Mouse (Mus musculus) limb, embryonic 12.5 days (tissue): ENCODE measurements around the gene Cfap73. TPM values are rescaled to one million over a fixed set of nuclear protein-coding genes. Genes with fewer than 3 reads are reported as not detected.

Experiments used
- ATAC-seq: fragments of 200-750 bp; cut with Nextera tagmentation; 2 replicates; pipeline ENCODE4 v1.8.0; 2017; ENCODE audit warnings: low read depth, moderate TSS enrichment; ENCODE audit not compliant: insufficient number of reproducible peaks, insufficient read depth, low FRiP score, low TSS enrichment
- H3K27ac ChIP-seq: fragments of 300-500 bp; sonication (generic); 2 replicates; pipeline ENCODE4 v1.5.1; 2016; ENCODE audit warnings: mild to moderate bottlenecking, moderate library complexity
- H3K27me3 ChIP-seq: fragments of 300-500 bp; sonication (generic); 2 replicates; pipeline ENCODE4 v1.6.1; 2016; ENCODE audit warnings: mild to moderate bottlenecking, moderate library complexity
- H3K36me3 ChIP-seq: fragments of 300-500 bp; sonication (generic); 2 replicates; pipeline ENCODE4 v1.6.1; 2016; ENCODE audit warnings: mild to moderate bottlenecking, moderate library complexity
- H3K4me1 ChIP-seq: fragments of 300-500 bp; sonication (generic); replicated peaks from 2 replicates; pipeline ENCODE4 v1.6.1; 2016
- H3K4me2 ChIP-seq: fragments of 300-500 bp; sonication (generic); 2 replicates; pipeline ENCODE4 v1.6.1; 2016; ENCODE audit warnings: mild to moderate bottlenecking, moderate library complexity
- H3K4me3 ChIP-seq: fragments of 300-500 bp; sonication (generic); replicated peaks from 2 replicates; pipeline ENCODE4 v1.5.1; 2016; ENCODE audit warnings: mild to moderate bottlenecking
- H3K9ac ChIP-seq: fragments of 300-500 bp; sonication (generic); replicated peaks from 2 replicates; pipeline ENCODE4 v1.6.1; 2016; ENCODE audit warnings: mild to moderate bottlenecking, moderate library complexity
- H3K9me3 ChIP-seq: fragments of 300-500 bp; sonication (generic); 2 replicates; pipeline ENCODE4 v1.6.1; 2016; ENCODE audit warnings: mild to moderate bottlenecking, moderate library complexity
- WGBS: fragments of 180-500 bp; shearing (Covaris S2); methylation state at CpG from one replicate; pipeline ENCODE4 v1.1.7; 2016; 5-methylcytosine and 5-hydroxymethylcytosine counted together
- polyA plus RNA-seq: library from polyadenylated mRNA; unstranded; fragments of >200 nt; fragmentation: Nextera tagmentation; extraction: Ambion mirVana; gene quantifications from 2 replicates; pipeline ENCODE4 v1.2.1, GENCODE M21; 2016

The Cfap73 gene
- polyA plus RNA-seq, 1 experiment from 2014 or later = not detected

GRCm38 (mm10) chr5:120611416-120611815 is 22.6 kb downstream of the Cfap73 start:
- 60% methylated on average over 8 of the region's 8 CpGs for WGBS
- Histone ChIP-seq H3K4me3 (peak overlapping the region; percentile 60), H3K4me1 (peaks cover 16% of the 10 kb centered on the region)

DNA sequence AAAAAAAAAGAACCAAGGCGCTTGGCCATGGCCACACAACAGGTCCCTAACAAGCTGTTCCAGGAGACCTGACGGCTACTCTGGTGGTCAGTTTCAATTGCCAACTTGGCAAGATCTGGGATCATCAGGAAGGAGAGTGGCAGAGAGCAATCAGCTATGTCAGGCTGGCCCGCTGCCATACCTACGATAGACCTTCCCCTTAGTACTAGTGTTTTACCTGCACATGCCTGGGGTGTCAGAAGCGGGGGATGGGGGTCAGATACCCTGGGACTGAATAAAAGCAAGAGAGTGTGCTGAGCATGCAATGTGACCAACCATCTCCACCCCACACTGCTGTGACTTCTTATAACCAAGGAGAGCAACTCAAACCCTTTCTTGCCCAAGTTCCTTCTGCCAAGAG is 23.1 kb downstream of the Cfap73 start:
- Histone ChIP-seq H3K36me3 (peaks cover 37% of the 10 kb centered on the region), H3K4me2 (peak overlapping the region; percentile 79), H3K9ac (peak overlapping the region; percentile 58), H3K27ac (no peak overlapping the region), H3K27me3 (no peaks in the 10 kb centered on the region), H3K9me3 (peaks cover 5% of the 10 kb centered on the region; the same call in 1 of the 2 replicates), H3K4me1 (peaks cover 16% of the 10 kb centered on the region), H3K4me3 (no peak overlapping the region)
- 93% methylated on average over 5 of the region's 5 CpGs for WGBS
- ATAC-seq = no peak

More at GRCm38 (mm10) chr5:120611416-120611815, 22.6 kb downstream of the Cfap73 start:
- Histone ChIP-seq H3K27ac (no peak overlapping the region), H3K27me3 (no peaks in the 10 kb centered on the region), H3K9me3 (peaks cover 8% of the 10 kb centered on the region; the same call in 1 of the 2 replicates), H3K4me2 (peak overlapping the region; percentile 79), H3K9ac (peak overlapping the region; percentile 58), H3K36me3 (peaks cover 40% of the 10 kb centered on the region)
- ATAC-seq = no peak

GRCm38 (mm10) chr5:120609246-120609775 is 24.7 kb downstream of the Cfap73 start:
- Histone ChIP-seq H3K36me3 (peaks cover 24% of the 10 kb centered on the region), H3K4me1 (peaks cover 20% of the 10 kb centered on the region), H3K4me3 (no peak overlapping the region), H3K27ac (no peak overlapping the region), H3K27me3 (no peaks in the 10 kb centered on the region), H3K9ac (no peak overlapping the region), H3K4me2 (no peak overlapping the region), H3K9me3 (no peaks in the 10 kb centered on the region)
- WGBS = 86% methylated on average over 16 of the region's 16 CpGs
- ATAC-seq = no peak

- H3K36me3 ChIP-seq = peaks cover 24% of the 10 kb centered on the region
- no peaks in the 10 kb centered on the region for H3K9me3 ChIP-seq
- H3K4me3 ChIP-seq = no peak overlapping the region
- no peak overlapping the region for H3K27ac ChIP-seq
- no peak overlapping the region for H3K4me2 ChIP-seq
- H3K4me1 ChIP-seq = peaks cover 14% of the 10 kb centered on the region
- no peak overlapping the region for H3K9ac ChIP-seq
- no peaks in the 10 kb centered on the region for H3K27me3 ChIP-seq
- no peak for ATAC-seq
- 78% methylated on average over 3 of the region's 3 CpGs for WGBS
These were observed 26.7 kb downstream of the Cfap73 start for GRCm38 (mm10) chr5:120607335-120607734.

- H3K4me2 ChIP-seq = no peak overlapping the region
- H3K36me3 ChIP-seq = peaks cover 24% of the 10 kb centered on the region
- H3K4me3 ChIP-seq = no peak overlapping the region
- no peaks in the 10 kb centered on the region for H3K27me3 ChIP-seq
- H3K9me3 ChIP-seq = no peaks in the 10 kb centered on the region
- H3K9ac ChIP-seq = no peak overlapping the region
- H3K27ac ChIP-seq = no peak overlapping the region
- 64% methylated on average over 25 of the region's 25 CpGs for WGBS
- no peak for ATAC-seq
- peaks cover 14% of the 10 kb centered on the region for H3K4me1 ChIP-seq
These were observed 27.3 kb downstream of the Cfap73 start for GRCm38 (mm10) chr5:120606590-120607200.

- H3K27ac ChIP-seq = no peak overlapping the region
- peak overlapping the region; percentile 35 for H3K4me3 ChIP-seq
- 1% methylated on average over 7 of the region's 8 CpGs for WGBS
- 0 out of 2 replicates have a peak, but pooled peaks cover 5% of the 10 kb centered on the region for H3K4me1 ChIP-seq
- peak overlapping the region; percentile 67 for H3K4me2 ChIP-seq
- peak; percentile 54; the same call in 1 of the 2 replicates for ATAC-seq
- no peaks in the 10 kb centered on the region for H3K9me3 ChIP-seq
- no peaks in the 10 kb centered on the region for H3K27me3 ChIP-seq
- peak overlapping the region; percentile 40; the same call in 1 of the 2 replicates for H3K9ac ChIP-seq
- H3K36me3 ChIP-seq = peaks cover 24% of the 10 kb centered on the region
These were observed 28.3 kb downstream of the Cfap73 start for GRCm38 (mm10) chr5:120605688-120606087.

DNA sequence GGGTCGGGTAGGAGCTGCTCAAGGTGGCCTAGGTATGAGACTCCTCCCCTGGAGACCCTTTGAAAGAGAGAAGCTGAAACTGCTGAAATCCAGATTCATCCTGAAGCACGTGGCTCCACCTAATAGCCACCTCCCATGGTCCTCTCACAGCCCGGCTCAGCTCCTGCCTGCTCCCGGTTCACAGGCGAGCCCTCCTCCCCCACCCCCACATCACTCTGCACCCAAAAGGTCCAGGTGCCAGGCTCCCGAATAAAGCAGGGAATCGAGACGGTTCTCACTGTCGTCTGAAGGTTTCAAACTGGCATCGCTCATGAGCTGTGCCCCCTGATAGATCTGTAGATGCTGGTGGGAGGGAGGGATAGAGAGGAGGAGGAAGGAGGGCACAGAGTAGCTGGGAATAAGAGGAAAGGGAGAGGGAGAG is 28.8 kb downstream of the Cfap73 start:
- H3K9ac ChIP-seq = peak overlapping the region; percentile 40; the same call in 1 of the 2 replicates
- under 1% methylated on average over 9 of the region's 10 CpGs for WGBS
- no peak for ATAC-seq

DNA sequence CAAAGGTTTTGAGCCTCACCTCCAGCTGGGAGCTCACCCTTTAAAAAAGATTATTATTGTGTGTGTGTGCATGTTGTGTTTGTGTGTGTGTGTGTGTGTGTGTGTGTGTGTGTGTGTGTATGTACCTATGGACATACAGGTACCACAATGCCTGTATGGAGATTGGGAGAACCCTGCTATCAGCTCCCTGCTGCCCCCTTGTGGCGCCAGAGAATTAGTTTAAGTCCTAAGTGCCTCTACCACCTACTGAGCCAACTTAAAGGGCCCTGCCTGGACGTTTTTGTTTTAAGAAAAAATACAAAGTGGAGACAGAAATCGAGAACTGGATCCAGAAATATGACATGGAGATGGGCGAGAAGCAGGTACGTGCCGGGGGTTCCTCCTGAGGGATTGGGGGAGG is 29.2 kb downstream of the Cfap73 start:
- Histone ChIP-seq H3K27me3 (no peaks in the 10 kb centered on the region), H3K4me3 (peak overlapping the region; percentile 35), H3K4me1 (0 out of 2 replicates have a peak, but pooled peaks cover 5% of the 10 kb centered on the region), H3K36me3 (peaks cover 21% of the 10 kb centered on the region), H3K4me2 (peak overlapping the region; percentile 67), H3K27ac (no peak overlapping the region), H3K9me3 (no peaks in the 10 kb centered on the region), H3K9ac (peak overlapping the region; percentile 40; the same call in 1 of the 2 replicates)
- WGBS = 4% methylated on average over 6 of the region's 6 CpGs
- no peak for ATAC-seq

More for the DNA sequence above, 28.8 kb downstream of the Cfap73 start:
- Histone ChIP-seq H3K4me2 (peak overlapping the region; percentile 67), H3K4me3 (peak overlapping the region; percentile 35), H3K27me3 (no peaks in the 10 kb centered on the region), H3K4me1 (0 out of 2 replicates have a peak, but pooled peaks cover 5% of the 10 kb centered on the region), H3K9me3 (no peaks in the 10 kb centered on the region), H3K27ac (0 out of 2 replicates have a peak overlapping the region, but pooled peaks have one; percentile 29), H3K36me3 (peaks cover 24% of the 10 kb centered on the region)

- Histone ChIP-seq H3K9me3 (no peaks in the 10 kb centered on the region), H3K4me3 (no peak overlapping the region), H3K4me1 (0 out of 2 replicates have a peak, but pooled peaks cover 5% of the 10 kb centered on the region), H3K9ac (no peak overlapping the region), H3K36me3 (peaks cover 10% of the 10 kb centered on the region), H3K27me3 (no peaks in the 10 kb centered on the region), H3K27ac (no peak overlapping the region), H3K4me2 (no peak overlapping the region)
- no peak for ATAC-seq
- WGBS = 64% methylated on average over 7 of the region's 7 CpGs
These were observed 30.5 kb downstream of the Cfap73 start for GRCm38 (mm10) chr5:120603515-120603914.

DNA sequence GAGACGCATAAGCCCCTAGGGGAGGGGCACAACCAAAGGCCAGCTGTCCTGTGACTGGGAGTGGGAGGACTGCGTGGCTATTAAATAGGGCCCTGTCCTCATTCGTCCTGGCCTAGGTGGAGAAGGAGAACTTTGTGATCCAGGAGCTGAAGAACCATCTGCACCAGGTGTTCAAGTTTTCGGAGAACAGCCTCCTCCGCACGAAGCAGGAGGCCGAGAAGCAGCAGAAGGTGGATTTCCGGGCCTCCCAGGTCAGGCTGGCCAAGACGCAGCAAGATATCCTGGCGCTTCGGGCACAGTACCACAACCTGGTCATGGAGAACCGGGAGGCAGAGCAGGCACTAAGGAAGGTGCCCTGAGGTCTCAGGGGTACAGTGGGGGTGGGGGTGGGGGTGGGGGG is 31.8 kb downstream of the Cfap73 start:
- ATAC-seq = no peak
- no peaks in the 10 kb centered on the region for H3K27me3 ChIP-seq

GRCm38 (mm10) chr5:120600946-120601668 is 32.9 kb downstream of the Cfap73 start:
- 64% methylated on average over 11 of the region's 11 CpGs for WGBS
- Histone ChIP-seq H3K27me3 (no peaks in the 10 kb centered on the region), H3K27ac (no peak overlapping the region), H3K4me1 (0 out of 2 replicates have a peak, but pooled peaks cover 5% of the 10 kb centered on the region), H3K9ac (no peak overlapping the region), H3K36me3 (no peaks in the 10 kb centered on the region), H3K4me3 (no peak overlapping the region), H3K4me2 (no peak overlapping the region), H3K9me3 (no peaks in the 10 kb centered on the region)
- no peak; the same call in 1 of the 2 replicates for ATAC-seq

More for the DNA sequence above, 31.8 kb downstream of the Cfap73 start:
- no peak overlapping the region for H3K4me2 ChIP-seq
- H3K9me3 ChIP-seq = no peaks in the 10 kb centered on the region
- no peak overlapping the region for H3K4me3 ChIP-seq
- H3K9ac ChIP-seq = no peak overlapping the region
- WGBS = 83% methylated on average over 12 of the region's 12 CpGs
- no peak overlapping the region for H3K27ac ChIP-seq
- peaks cover 4% of the 10 kb centered on the region; the same call in 1 of the 2 replicates for H3K36me3 ChIP-seq
- H3K4me1 ChIP-seq = 0 out of 2 replicates have a peak, but pooled peaks cover 5% of the 10 kb centered on the region
